Mouse (Mus musculus) hindbrain, embryonic 12.5 days (tissue): ENCODE measurements at regions not wholly inside any gene's neighbourhood (a gene's known extent, or its start where the extent isn't known, plus 50 kb on each side); places are given as distances from the start of the nearest gene placed in this dataset.

Source experiments
- ATAC-seq: fragments of 200-750 bp; cut with Nextera tagmentation; 2 replicates; pipeline ENCODE4 v1.8.0; 2017; ENCODE audit warnings: moderate TSS enrichment; ENCODE audit not compliant: low FRiP score
- H3K27ac ChIP-seq: fragments of 300-500 bp; sonication (generic); 2 replicates; pipeline ENCODE4 v1.5.1; 2016; ENCODE audit warnings: mild to moderate bottlenecking
- H3K27me3 ChIP-seq: fragments of 300-500 bp; sonication (generic); 2 replicates; pipeline ENCODE4 v1.6.1; 2016; ENCODE audit warnings: mild to moderate bottlenecking
- H3K36me3 ChIP-seq: fragments of 300-500 bp; sonication (generic); 2 replicates; pipeline ENCODE4 v1.6.1; 2016; ENCODE audit warnings: mild to moderate bottlenecking
- H3K4me1 ChIP-seq: fragments of 300-500 bp; sonication (generic); 2 replicates; pipeline ENCODE4 v1.6.1; 2016
- H3K4me2 ChIP-seq: fragments of 300-500 bp; sonication (generic); replicated peaks from 2 replicates; pipeline ENCODE4 v1.6.1; 2016; ENCODE audit warnings: mild to moderate bottlenecking
- H3K4me3 ChIP-seq: fragments of 300-500 bp; sonication (generic); 2 replicates; pipeline ENCODE4 v1.5.1; 2016; ENCODE audit warnings: mild to moderate bottlenecking
- H3K9ac ChIP-seq: fragments of 300-500 bp; sonication (generic); 2 replicates; pipeline ENCODE4 v1.6.1; 2016; ENCODE audit warnings: mild to moderate bottlenecking, moderate library complexity
- H3K9me3 ChIP-seq: fragments of 300-500 bp; sonication (generic); replicated peaks from 2 replicates; pipeline ENCODE4 v1.6.1; 2016; ENCODE audit warnings: mild to moderate bottlenecking
- WGBS: fragments of 180-500 bp; shearing (Covaris S2); methylation state at CpG from one replicate; pipeline ENCODE4 v1.1.7; 2016; 5-methylcytosine and 5-hydroxymethylcytosine counted together

GRCm38 (mm10) chr1:128649490-128650178 is 57.5 kb upstream of the Cxcr4 start:
- H3K27ac ChIP-seq = 0 out of 2 replicates have a peak overlapping the region, but pooled peaks have one; percentile 14

GRCm38 (mm10) chr1:128643316-128643776 is 51.3 kb upstream of the Cxcr4 start:
- no peak overlapping the region for H3K27ac ChIP-seq
- WGBS = 0% methylated on average over 4 of the region's 4 CpGs

More at GRCm38 (mm10) chr1:128649490-128650178, 57.5 kb upstream of the Cxcr4 start:
- 24% methylated on average over 13 of the region's 13 CpGs for WGBS
- Histone ChIP-seq H3K9ac (no peak overlapping the region), H3K4me1 (peaks cover 5% of the 10 kb centered on the region), H3K4me2 (no peak overlapping the region), H3K36me3 (no peaks in the 10 kb centered on the region), H3K27me3 (no peaks in the 10 kb centered on the region; the same call in 1 of the 2 replicates), H3K4me3 (no peak overlapping the region), H3K9me3 (no peaks in the 10 kb centered on the region)
- ATAC-seq = peak; percentile 68

DNA sequence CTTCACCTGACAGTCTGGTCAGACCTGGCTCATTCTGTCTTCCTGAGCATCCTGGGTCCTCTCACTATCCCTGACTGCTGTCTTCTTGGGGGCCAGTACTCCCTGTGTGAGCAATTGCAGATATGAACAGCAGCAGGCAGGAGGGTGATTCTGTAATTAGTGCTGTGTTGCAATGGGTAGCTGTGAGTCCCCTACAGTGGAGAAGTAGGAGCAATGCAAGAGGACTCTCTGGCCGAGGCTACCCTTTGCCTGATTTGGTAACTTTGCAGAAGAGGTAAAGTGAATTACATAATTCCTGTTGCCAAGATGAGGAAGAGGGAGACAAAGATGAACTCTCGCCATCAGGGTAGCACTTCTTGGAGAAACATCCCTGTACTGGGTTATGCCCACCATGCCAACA is 50.1 kb upstream of the Cxcr4 start:
- 88% methylated on average over 2 of the region's 2 CpGs for WGBS
- Histone ChIP-seq H3K9me3 (no peaks in the 10 kb centered on the region), H3K4me2 (no peak overlapping the region), H3K27me3 (no peaks in the 10 kb centered on the region), H3K4me3 (no peak overlapping the region), H3K36me3 (no peaks in the 10 kb centered on the region), H3K27ac (no peak overlapping the region), H3K4me1 (peaks cover 27% of the 10 kb centered on the region), H3K9ac (no peak overlapping the region)
- no peak for ATAC-seq

More at GRCm38 (mm10) chr1:128643316-128643776, 51.3 kb upstream of the Cxcr4 start:
- Histone ChIP-seq H3K4me1 (peaks cover 25% of the 10 kb centered on the region), H3K36me3 (no peaks in the 10 kb centered on the region), H3K4me2 (no peak overlapping the region), H3K9ac (no peak overlapping the region), H3K4me3 (no peak overlapping the region), H3K27me3 (no peaks in the 10 kb centered on the region), H3K9me3 (no peaks in the 10 kb centered on the region)
- no peak for ATAC-seq
